Mouse (Mus musculus): ENCODE measurements around the gene Sik3. TPM values are rescaled to one million over a fixed set of nuclear protein-coding genes. Genes with fewer than 3 reads are reported as not detected.

Gene Sik3
- polyA plus RNA-seq (2017; shearing (Covaris generic)) = 70.2 TPM

GRCm38 (mm10) chr9:46012091-46013008 is at the start of gene Sik3, which contains the start of gene Pafah1b2:
TSS of gene Sik3 (plus strand) at chr9:46012820.
TSS of gene Pafah1b2 (minus strand) at chr9:46012690.

GRCm38 (mm10) chr9:46228491-46228890 is 215.9 kb downstream of the Sik3 start, which contains the start of gene Apoa1:
TSS of gene Apoa1 (plus strand) at chr9:46228580.

GRCm38 (mm10) chr9:46235596-46235648 is 222.8 kb downstream of the Sik3 start, which contains the start of gene Apoc3:
TSS of gene Apoc3 (minus strand) at chr9:46235636.

GRCm38 (mm10) chr9:46240526-46241153 is 228.0 kb downstream of the Sik3 start, which contains the start of gene Apoa4:
TSS of gene Apoa4 (plus strand) at chr9:46240696.

GRCm38 (mm10) chr9:46268343-46268873 is 255.8 kb downstream of the Sik3 start, which contains the start of gene Apoa5:
TSS of gene Apoa5 (plus strand) at chr9:46268633.

GRCm38 (mm10) chr9:46272677-46273454 is 260.2 kb downstream of the Sik3 start, which contains the start of gene Zpr1:
TSS of gene Zpr1 (plus strand) at chr9:46273064.

Other genes with a start within 250 kb of the Sik3 start
- 16.4 TPM for gene Cep164, start 184.1 kb upstream of the Sik3 start, polyA plus RNA-seq (2017; shearing (Covaris generic))
- gene Bace1, start 174.2 kb upstream of the Sik3 start, polyA plus RNA-seq (2017; shearing (Covaris generic)) = 2.0 TPM
- gene Pcsk7, start 106.3 kb upstream of the Sik3 start, polyA plus RNA-seq (2017; shearing (Covaris generic)) = 55.4 TPM
- 25.8 TPM for gene Rnf214, start 105.9 kb upstream of the Sik3 start, polyA plus RNA-seq (2017; shearing (Covaris generic))
- gene Tagln, start 76.8 kb upstream of the Sik3 start, polyA plus RNA-seq (2017; shearing (Covaris generic)) = 2.2 TPM
- gene Sidt2, start 57.6 kb upstream of the Sik3 start, polyA plus RNA-seq (2017; shearing (Covaris generic)) = 271 TPM
- 79.5 TPM for gene Pafah1b2, start 130 bp upstream of the Sik3 start, polyA plus RNA-seq (2017; shearing (Covaris generic))
- gene Apoa1, start 215.8 kb downstream of the Sik3 start, polyA plus RNA-seq (2017; shearing (Covaris generic)) = not detected
- gene Apoc3, start 222.8 kb downstream of the Sik3 start, polyA plus RNA-seq (2017; shearing (Covaris generic)) = not detected
- not detected for gene Apoa4, start 227.9 kb downstream of the Sik3 start, polyA plus RNA-seq (2017; shearing (Covaris generic))

Data from effector memory CD4-positive, alpha-beta T cell, adult 7 months (primary cell).